Mouse (Mus musculus) gastrocnemius, postnatal 36 days (tissue): Measurements from ENCODE around the gene Adarb2. TPM values are rescaled to one million over a fixed set of nuclear protein-coding genes. Genes with fewer than 3 reads are reported as not detected.

Experiments used
- DNase-seq, 2 experiments: peaks; one replicate each; pipeline ENCODE4 v3.0.0; 2022
- intact Hi-C: fragments of 180-260 bp; cut with DNase I; formaldehyde crosslinking; loops from one replicate; pipeline ENCODE4 v1.15.1; 2025
- total RNA-seq, 2 experiments: library from RNA; stranded (reverse); gene quantifications; 2 replicates each; pipeline ENCODE4 v1.2.3; 2021

Gene Adarb2
- total RNA-seq, 2 experiments from 2014 or later = not detected

GRCm38 (mm10) chr13:8770616-8771015 lies 568.0 kb downstream of the Adarb2 start:
- no peak for DNase-seq
- intact Hi-C loops = no loop called here

- DNase-seq = peak in 1 of 2 experiments; percentile 9
- intact Hi-C loops = no loop called here
These were observed 577.8 kb downstream of the Adarb2 start for GRCm38 (mm10) chr13:8780441-8780840.

- no peak for DNase-seq
- intact Hi-C loops = no loop called here
These were observed 580.0 kb downstream of the Adarb2 start for GRCm38 (mm10) chr13:8782636-8783035.

- intact Hi-C loops = no loop called here
- DNase-seq = no peak
These were observed 581.1 kb downstream of the Adarb2 start for GRCm38 (mm10) chr13:8783686-8784307.

- intact Hi-C loops = no loop called here
- DNase-seq = no peak
These were observed 581.8 kb downstream of the Adarb2 start for GRCm38 (mm10) chr13:8784308-8785061.

GRCm38 (mm10) chr13:8785185-8785584 lies 582.5 kb downstream of the Adarb2 start:
- intact Hi-C loops = no loop called here
- peak in 1 of 2 experiments; percentile 8 for DNase-seq

- intact Hi-C loops = no loop called here
- no peak for DNase-seq
These were observed 590.6 kb downstream of the Adarb2 start for GRCm38 (mm10) chr13:8793217-8793616.

- DNase-seq = no peak
- intact Hi-C loops = no loop called here
These were observed 597.9 kb downstream of the Adarb2 start for GRCm38 (mm10) chr13:8800576-8800975.

GRCm38 (mm10) chr13:8805931-8806330 lies 603.3 kb downstream of the Adarb2 start:
- no peak for DNase-seq
- intact Hi-C loops = no loop called here
